Mouse (Mus musculus): ENCODE measurements around the gene Gm17509. TPM values are rescaled to one million over a fixed set of nuclear protein-coding genes. Genes with fewer than 3 reads are reported as not detected.
"Not testable (repeated sequence)": the region's sequence is repeated elsewhere in the genome, so short reads cannot be mapped to it uniquely, and the experiment has no call there.

The Gm17509 gene
- total RNA-seq, 1 experiment from 2014 or later = not detected

- DNase-seq = no peak
Observed at GRCm38 (mm10) chr13:117206066-117206465, 14.8 kb downstream of the Gm17509 start.

GRCm38 (mm10) chr13:117204685-117205084 lies 16.2 kb downstream of the Gm17509 start:
- no peak for DNase-seq

- peak; percentile 61 for DNase-seq
Observed at GRCm38 (mm10) chr13:117202755-117203471, 18.0 kb downstream of the Gm17509 start.

- peak; percentile 82 for DNase-seq
Observed at GRCm38 (mm10) chr13:117198402-117199083, 22.3 kb downstream of the Gm17509 start.

- DNase-seq = no peak
Observed at GRCm38 (mm10) chr13:117197666-117198065, 23.2 kb downstream of the Gm17509 start.

GRCm38 (mm10) chr13:117195569-117196495 lies 25.0 kb downstream of the Gm17509 start:
- DNase-seq = no peak

- no peak for DNase-seq
Observed at GRCm38 (mm10) chr13:117193422-117193983, 27.4 kb downstream of the Gm17509 start.

- no peak for DNase-seq
Observed at GRCm38 (mm10) chr13:117192161-117192560, 28.7 kb downstream of the Gm17509 start.

GRCm38 (mm10) chr13:117185329-117185728 lies 35.5 kb downstream of the Gm17509 start:
- DNase-seq = no peak

GRCm38 (mm10) chr13:117183288-117183687 lies 37.6 kb downstream of the Gm17509 start:
- DNase-seq = no peak

GRCm38 (mm10) chr13:117180912-117181311 lies 40.0 kb downstream of the Gm17509 start:
- not testable (repeated sequence) for DNase-seq

Other genes starting within 250 kb of the Gm17509 start
- gene Parp8, start 195.5 kb downstream of the Gm17509 start, total RNA-seq (2021) = 14.2 and 14.7 TPM in 2 replicates
- 122 and 134 TPM in 2 replicates for gene Emb, start 12.5 kb downstream of the Gm17509 start, total RNA-seq (2021)

Measured in adrenal gland, postnatal 25 days (tissue).